Mouse (Mus musculus): ENCODE results near the gene Dyx1c1. TPM values are rescaled to one million over a fixed set of nuclear protein-coding genes. Genes with fewer than 3 reads are reported as not detected.

Dyx1c1 gene
- total RNA-seq, 2 experiments from 2014 or later = 0.36 to 0.62 TPM

DNA sequence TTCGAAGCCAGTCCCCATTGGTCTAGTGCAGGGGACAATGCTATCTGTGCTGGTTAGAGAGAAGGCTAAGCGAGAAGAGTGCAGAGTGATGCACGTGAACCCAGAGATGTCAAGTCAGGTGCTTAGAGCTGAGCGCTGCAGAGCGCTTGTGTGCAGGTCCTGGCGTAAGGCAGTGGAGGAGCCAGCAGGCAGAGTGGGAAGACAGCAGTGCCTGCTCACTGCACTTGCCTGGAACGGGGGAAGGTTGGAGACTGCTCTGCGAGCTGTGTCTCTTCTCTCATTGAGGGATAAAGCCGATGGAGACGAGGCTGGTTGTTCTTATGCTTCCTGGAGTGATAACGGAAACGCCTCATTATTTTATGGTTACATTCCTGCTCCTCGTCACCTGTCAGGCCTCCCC is 56.1 kb downstream of the Dyx1c1 start:
- DNase-seq (ENCODE audit: low spot score) = no peak
- intact Hi-C loops (cut with DNase I) = no loop called here

DNA sequence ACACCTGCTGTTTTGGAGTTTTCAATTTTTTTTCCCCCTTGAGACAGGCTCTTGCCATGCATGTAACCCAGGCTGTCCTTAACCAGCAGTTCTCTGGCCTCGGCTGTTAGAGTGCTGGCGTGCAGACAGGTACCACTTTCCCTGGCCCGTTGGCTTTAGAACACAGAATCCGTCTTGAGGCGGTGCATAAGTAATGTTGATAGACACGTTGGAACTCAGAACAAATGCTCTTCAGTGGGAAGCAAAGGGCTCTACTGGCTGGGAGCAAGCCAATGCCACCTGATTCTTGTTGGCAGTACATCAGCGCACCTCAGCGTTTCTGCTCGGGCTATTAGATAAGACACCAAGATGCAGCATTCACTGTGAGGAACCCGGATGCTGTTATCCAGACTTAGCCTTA is 61.3 kb downstream of the Dyx1c1 start:
- no peak for DNase-seq (ENCODE audit: low spot score)
- intact Hi-C loops (cut with DNase I) = no loop called here

DNA sequence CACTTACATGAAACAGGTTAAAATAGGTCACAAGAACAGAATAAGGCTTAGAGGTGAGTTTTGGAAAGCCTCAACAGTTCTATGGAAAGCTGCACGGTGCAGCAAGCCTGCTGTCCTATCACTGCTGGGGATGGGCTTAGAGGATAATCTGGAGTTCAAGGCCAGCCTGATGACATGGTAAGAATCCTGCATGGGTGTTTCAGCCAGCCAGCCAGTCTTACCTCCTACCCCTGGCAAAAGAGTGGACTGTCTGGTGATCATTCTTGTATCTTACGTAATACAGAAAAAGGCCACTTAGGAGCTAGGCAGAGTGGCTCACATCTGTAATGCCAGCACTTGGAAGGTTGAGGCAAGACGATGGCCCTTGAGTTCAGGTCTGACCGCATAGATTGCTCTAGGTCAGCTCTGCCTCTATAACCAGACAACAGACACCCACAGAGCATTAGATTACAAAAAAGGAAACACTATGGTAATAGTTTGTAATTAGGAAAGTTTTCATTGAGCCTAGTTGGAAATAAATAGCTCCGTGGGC is 62.0 kb downstream of the Dyx1c1 start:
- intact Hi-C loops (cut with DNase I) = no loop called here

More for the DNA sequence above, 62.0 kb downstream of the Dyx1c1 start:
- DNase-seq (ENCODE audit: low spot score) = no peak

Small RNA genes lying within 50 kb of the gene (microRNA-seq; reads per million reads assigned to microRNA genes)
- not detected for gene Gm27353

Other genes starting within 250 kb of the Dyx1c1 start
- gene Prtg, start 151.9 kb upstream of the Dyx1c1 start, total RNA-seq (2021) = under 1 TPM; 0.08 to 0.45 TPM
- gene Pygo1, start 33.1 kb upstream of the Dyx1c1 start, total RNA-seq (2021) = 10 to 100 TPM in 1 of 2 experiments, 1 to 10 TPM in 1; 10.0 to 10.9 TPM
- under 1 TPM in 1 of 2 experiments, not detected in 1; 0.56 TPM for gene Gm44503, start 67 bp downstream of the Dyx1c1 start, total RNA-seq (2021)
- 1 to 10 TPM; 6.9 to 7.8 TPM for gene Ccpg1os, start 26.6 kb downstream of the Dyx1c1 start, total RNA-seq (2021)
- 10 to 100 TPM; 72.3 to 82.8 TPM for gene Ccpg1, start 26.6 kb downstream of the Dyx1c1 start, total RNA-seq (2021)
- 1 to 10 TPM; 2.2 to 2.5 TPM for gene Pigb, start 81.6 kb downstream of the Dyx1c1 start, total RNA-seq (2021)
- gene Rab27a, start 86.1 kb downstream of the Dyx1c1 start, total RNA-seq (2021) = 1 to 10 TPM; 4.2 to 4.7 TPM
- gene Khdc3, start 143.1 kb downstream of the Dyx1c1 start, total RNA-seq (2021) = not detected
- gene Gm20509, start 143.7 kb downstream of the Dyx1c1 start, total RNA-seq (2021) = not detected
- gene Rsl24d1, start 154.6 kb downstream of the Dyx1c1 start, total RNA-seq (2021) = 10 to 100 TPM; 52.2 to 55.6 TPM